Mouse (Mus musculus) forebrain, embryonic 13.5 days (tissue): Measurements from ENCODE around the gene Hsd3b7. TPM values are rescaled to one million over a fixed set of nuclear protein-coding genes. Genes with fewer than 3 reads are reported as not detected.

ENCODE experiments used
- ATAC-seq: fragments of 200-750 bp; cut with Nextera tagmentation; 2 replicates; pipeline ENCODE4 v1.8.0; 2017
- H3K27ac ChIP-seq: fragments of 300-500 bp; sonication (generic); 2 replicates; pipeline ENCODE4 v1.5.1; 2015; ENCODE audit warnings: inconsistent platforms, mild to moderate bottlenecking, moderate library complexity
- H3K27me3 ChIP-seq: fragments of 300-500 bp; sonication (generic); 2 replicates; pipeline ENCODE4 v1.6.1; 2015; ENCODE audit warnings: mild to moderate bottlenecking, inconsistent platforms
- H3K36me3 ChIP-seq: fragments of 300-500 bp; sonication (generic); 2 replicates; pipeline ENCODE4 v1.6.1; 2015; ENCODE audit warnings: mild to moderate bottlenecking, inconsistent platforms; ENCODE audit not compliant: poor library complexity, severe bottlenecking
- H3K4me1 ChIP-seq: fragments of 300-500 bp; sonication (generic); 2 replicates; pipeline ENCODE4 v1.6.1; 2015; ENCODE audit warnings: inconsistent platforms
- H3K4me2 ChIP-seq: fragments of 300-500 bp; sonication (generic); 2 replicates; pipeline ENCODE4 v1.6.1; 2015; ENCODE audit warnings: inconsistent platforms, mild to moderate bottlenecking, moderate library complexity
- H3K4me3 ChIP-seq: fragments of 300-500 bp; sonication (generic); 2 replicates; pipeline ENCODE4 v1.5.1; 2015; ENCODE audit warnings: mild to moderate bottlenecking, inconsistent platforms
- H3K9ac ChIP-seq: fragments of 300-500 bp; sonication (generic); 2 replicates; pipeline ENCODE4 v1.6.1; 2015; ENCODE audit warnings: mild to moderate bottlenecking, inconsistent platforms
- H3K9me3 ChIP-seq: fragments of 300-500 bp; sonication (generic); replicated peaks from 2 replicates; pipeline ENCODE4 v1.6.1; 2016; ENCODE audit warnings: inconsistent platforms
- WGBS: fragments of 180-500 bp; shearing (Covaris S2); methylation state at CpG from one replicate; pipeline ENCODE4 v1.1.7; 2015; 5-methylcytosine and 5-hydroxymethylcytosine counted together
- polyA plus RNA-seq: library from polyadenylated mRNA; unstranded; fragments of >200 nt; fragmentation: Nextera tagmentation; extraction: Ambion mirVana; gene quantifications from 2 replicates; pipeline ENCODE4 v1.2.1, GENCODE M21; 2015

Gene Hsd3b7
- polyA plus RNA-seq, 1 experiment from 2014 or later = 5.0 TPM

- Histone ChIP-seq H3K27me3 (no peaks in the 10 kb centered on the region), H3K4me1 (no peaks in the 10 kb centered on the region), H3K36me3 (peaks cover 3% of the 10 kb centered on the region; the same call in 1 of the 2 replicates), H3K4me3 (no peak overlapping the region), H3K27ac (no peak overlapping the region), H3K4me2 (no peak overlapping the region), H3K9ac (no peak overlapping the region), H3K9me3 (no peaks in the 10 kb centered on the region)
- no peak for ATAC-seq
- 77% methylated on average over 5 of the region's 5 CpGs for WGBS
Observed at GRCm38 (mm10) chr7:127850906-127851305, 50.5 kb downstream of the Hsd3b7 start.

Other genes starting within 250 kb of the Hsd3b7 start
- gene Tmem265, start 239.2 kb upstream of the Hsd3b7 start, polyA plus RNA-seq = 5.0 and 5.7 TPM in 2 replicates
- 58.6 and 63.4 TPM in 2 replicates for gene Phkg2, start 227.3 kb upstream of the Hsd3b7 start, polyA plus RNA-seq
- gene Ccdc189, start 212.0 kb upstream of the Hsd3b7 start, polyA plus RNA-seq = 13.8 and 15.6 TPM in 2 replicates
- gene Rnf40, start 211.8 kb upstream of the Hsd3b7 start, polyA plus RNA-seq = 43.1 and 51.9 TPM in 2 replicates
- 18.6 and 22.0 TPM in 2 replicates for gene Zfp629, start 184.8 kb upstream of the Hsd3b7 start, polyA plus RNA-seq
- gene Bcl7c, start 91.7 kb upstream of the Hsd3b7 start, polyA plus RNA-seq = 36.6 and 40.8 TPM in 2 replicates
- gene Ctf1, start 87.9 kb upstream of the Hsd3b7 start, polyA plus RNA-seq = 3.8 and 4.4 TPM in 2 replicates
- 0.19 and 0.36 TPM in 2 replicates for gene Ctf2, start 68.4 kb upstream of the Hsd3b7 start, polyA plus RNA-seq
- 7.7 and 9.6 TPM in 2 replicates for gene Fbxl19, start 56.1 kb upstream of the Hsd3b7 start, polyA plus RNA-seq
- 4.8 and 5.4 TPM in 2 replicates for gene Orai3, start 30.8 kb upstream of the Hsd3b7 start, polyA plus RNA-seq
- gene Setd1a, start 23.9 kb upstream of the Hsd3b7 start, polyA plus RNA-seq = 20.0 and 21.5 TPM in 2 replicates
- gene Gm49388, start 15.0 kb upstream of the Hsd3b7 start, polyA plus RNA-seq = not detected in 2 replicates
- 20.5 and 25.6 TPM in 2 replicates for gene Stx4a, start 23.7 kb downstream of the Hsd3b7 start, polyA plus RNA-seq
- 18.9 and 21.9 TPM in 2 replicates for gene Stx1b, start 23.9 kb downstream of the Hsd3b7 start, polyA plus RNA-seq
- gene Zfp646, start 75.6 kb downstream of the Hsd3b7 start, polyA plus RNA-seq = 12.9 and 15.5 TPM in 2 replicates
- gene Zfp668, start 76.2 kb downstream of the Hsd3b7 start, polyA plus RNA-seq = 39.1 and 44.8 TPM in 2 replicates
- 0.66 and 0.77 TPM in 2 replicates for gene Prss53, start 90.4 kb downstream of the Hsd3b7 start, polyA plus RNA-seq
- not detected in 2 replicates for gene Gm21974, start 94.8 kb downstream of the Hsd3b7 start, polyA plus RNA-seq
- 55.8 and 59.5 TPM in 2 replicates for gene Vkorc1, start 95.0 kb downstream of the Hsd3b7 start, polyA plus RNA-seq
- 80.2 and 91.6 TPM in 2 replicates for gene Bckdk, start 103.5 kb downstream of the Hsd3b7 start, polyA plus RNA-seq
- 49.8 and 51.1 TPM in 2 replicates for gene Kat8, start 111.9 kb downstream of the Hsd3b7 start, polyA plus RNA-seq
- gene Prss8, start 129.5 kb downstream of the Hsd3b7 start, polyA plus RNA-seq = 0.09 and 0.29 TPM in 2 replicates
- 7.9 and 10.1 TPM in 2 replicates for gene Prss36, start 146.1 kb downstream of the Hsd3b7 start, polyA plus RNA-seq
- gene Fus, start 166.9 kb downstream of the Hsd3b7 start, polyA plus RNA-seq = 452 and 476 TPM in 2 replicates
- gene Pycard, start 193.3 kb downstream of the Hsd3b7 start, polyA plus RNA-seq = 3.2 and 3.9 TPM in 2 replicates
- gene Trim72, start 203.3 kb downstream of the Hsd3b7 start, polyA plus RNA-seq = not detected in 2 replicates